Comparison of ENCODE assay signal across 24 mouse cellular contexts in the genomic region with DNA sequence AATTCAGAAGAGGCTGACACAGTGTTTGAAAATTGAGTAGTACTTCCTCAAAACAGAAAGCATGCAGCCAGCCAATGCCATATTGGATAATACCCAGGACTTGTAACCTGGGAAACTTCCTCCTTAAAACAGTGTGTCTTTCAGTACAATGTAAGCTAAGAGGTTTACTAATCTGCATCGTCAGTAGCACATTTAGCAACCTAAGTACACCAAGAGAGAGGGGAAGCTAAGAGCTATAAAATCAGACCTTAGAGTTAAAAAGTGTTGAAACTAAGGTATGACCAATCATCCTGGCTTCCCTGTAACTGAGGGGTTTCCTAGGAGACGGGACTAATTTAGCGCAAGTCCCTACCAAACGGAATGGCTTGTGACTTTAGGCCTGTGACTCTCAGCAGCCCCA.
DNase-seq lines count a peak whose midpoint lies in the region; ATAC-seq and TF ChIP-seq lines count a peak whose summit lies in the region.
"Had no signal": no experiment of that assay in that cellular context is flagged by ENCODE, and none has a peak within 500 bp of the region (broad histone marks: within the 10 kb centered on the region; RNA-seq: fewer than 3 reads in every experiment).

No protein-coding gene starts in this region.

- H3K4me3 ChIP-seq in lung, postnatal 0 days (ENCODE audit: low read depth, low read length): no peak overlapping the region
- no peak overlapping the region for H3K4me3 ChIP-seq in limb, embryonic 12.5 days (replicated peaks)
- H3K4me3 ChIP-seq: heart, embryonic 12.5 days; heart, embryonic 15.5 days had no signal

- no peak for TF ChIP-seq CTCF in lung, postnatal 0 days (IDR thresholded peaks at IDR 0.05)

- peak; percentile 63 for DNase-seq in lung, postnatal 0 days (ENCODE audit: low spot score)
- no peak for DNase-seq in lung, postnatal 10 days
- DNase-seq in forelimb bud, embryonic 11.5 days (ENCODE audit: low read depth, low spot score): peak; percentile 37
- DNase-seq in spleen, adult 18-20 months: no peak
- no peak for DNase-seq in spleen, postnatal 4 days (ENCODE audit: low spot score in 2 of 2)
- DNase-seq: adrenal gland, adult 2 months; adrenal gland, postnatal 14 days; cerebellum, adult 11-12 months; cerebellum, adult 8-10 months; cerebellum, postnatal 10 days; cerebellum, postnatal 36 days; forebrain, postnatal 0 days; gastrocnemius, postnatal 10 days; heart, adult 18-20 months; heart, postnatal 10 days; heart, postnatal 4 days had no signal

- no peak overlapping the region for H3K4me2 ChIP-seq in lung, postnatal 0 days (replicated peaks; ENCODE audit: low read depth, low read length)
- H3K4me2 ChIP-seq in limb, embryonic 12.5 days: no peak overlapping the region
- H3K4me2 ChIP-seq: heart, embryonic 12.5 days; heart, embryonic 15.5 days; hindbrain, embryonic 14.5 days had no signal

- no peak overlapping the region for H3K9ac ChIP-seq in lung, postnatal 0 days (replicated peaks; ENCODE audit: low read depth)
- no peak overlapping the region for H3K9ac ChIP-seq in limb, embryonic 12.5 days (replicated peaks)
- H3K9ac ChIP-seq: forebrain, postnatal 0 days; heart, embryonic 12.5 days; heart, embryonic 15.5 days; hindbrain, embryonic 14.5 days had no signal

- no peaks in the 10 kb centered on the region for H3K36me3 ChIP-seq in lung, postnatal 0 days (ENCODE audit: insufficient read depth, low read length)
- no peaks in the 10 kb centered on the region for H3K36me3 ChIP-seq in limb, embryonic 12.5 days
- H3K36me3 ChIP-seq: heart, embryonic 12.5 days; heart, embryonic 15.5 days had no signal

- H3K27me3 ChIP-seq in lung, postnatal 0 days (replicated peaks; ENCODE audit: insufficient read depth, low read length): no peaks in the 10 kb centered on the region
- H3K27me3 ChIP-seq in limb, embryonic 12.5 days: no peaks in the 10 kb centered on the region
- H3K27me3 ChIP-seq: heart, embryonic 12.5 days; heart, embryonic 15.5 days had no signal

- no peaks in the 10 kb centered on the region for H3K9me3 ChIP-seq in lung, postnatal 0 days (ENCODE audit: low read length)
- H3K9me3 ChIP-seq in limb, embryonic 12.5 days: no peaks in the 10 kb centered on the region
- H3K9me3 ChIP-seq: heart, embryonic 12.5 days; heart, embryonic 15.5 days had no signal

- H3K27ac ChIP-seq in lung, postnatal 0 days (ENCODE audit: low read length): no peak overlapping the region
- peak overlapping the region; percentile 89; the same call in 1 of the 2 replicates for H3K27ac ChIP-seq in limb, embryonic 12.5 days
- H3K27ac ChIP-seq: heart, embryonic 15.5 days; hindbrain, embryonic 14.5 days; hindbrain, postnatal 0 days had no signal

- ATAC-seq in lung, postnatal 0 days: peak; percentile 53
- no peak for ATAC-seq in limb, embryonic 12.5 days (ENCODE audit: insufficient number of reproducible peaks, insufficient read depth, low FRiP score, low TSS enrichment, low read depth)
- ATAC-seq: CD4-positive, CD25-positive, alpha-beta regulatory T cell, adult 4 months; forebrain, embryonic 14.5 days; forebrain, postnatal 0 days; hindbrain, postnatal 0 days; inflammation-experienced regulatory T-cells, adult 6 months had no signal

- peak; percentile 9; the same call in 1 of the 2 replicates for TF ChIP-seq EP300 in lung, postnatal 0 days (IDR thresholded peaks at IDR 0.05)

- H3K4me1 ChIP-seq in lung, postnatal 0 days (ENCODE audit: insufficient read depth, low read depth, low read length): peaks cover 6% of the 10 kb centered on the region; the same call in 1 of the 2 replicates
- peaks cover 31% of the 10 kb centered on the region for H3K4me1 ChIP-seq in limb, embryonic 12.5 days (replicated peaks)

- 74% methylated on average over 4 of the region's 4 CpGs for WGBS in lung, postnatal 0 days
- WGBS in limb, embryonic 12.5 days: 24% methylated on average over 4 of the region's 4 CpGs

Comparison
In these comparisons a context has a peak if more than half of its experiments do, and no peak if none do; other contexts are left out.
1. DNase-seq: peak in lung, postnatal 0 days (single experiment) and forelimb bud, embryonic 11.5 days (single experiment); none in lung, postnatal 10 days (single experiment), spleen, adult 18-20 months (0 of 2) and spleen, postnatal 4 days (0 of 2).